Mouse (Mus musculus) activated CD4-positive, CD25-positive, alpha-beta regulatory T cell, adult 4 months (primary cell): Measurements from ENCODE around the gene Adam26a. TPM values are rescaled to one million over a fixed set of nuclear protein-coding genes. Genes with fewer than 3 reads are reported as not detected.
"Not testable (repeated sequence)": the region's sequence is repeated elsewhere in the genome, so short reads cannot be mapped to it uniquely, and the experiment has no call there.

ENCODE experiments used
- ATAC-seq: one replicate; pipeline ENCODE4 v1.8.0; 2017
- polyA plus RNA-seq, 2 experiments: library from polyadenylated mRNA; unstranded; fragments of 100-300 nt; shearing (Covaris generic); gene quantifications; one replicate each; pipeline ENCODE4 v1.2.1; 2017

Gene Adam26a
- not detected for polyA plus RNA-seq

DNA sequence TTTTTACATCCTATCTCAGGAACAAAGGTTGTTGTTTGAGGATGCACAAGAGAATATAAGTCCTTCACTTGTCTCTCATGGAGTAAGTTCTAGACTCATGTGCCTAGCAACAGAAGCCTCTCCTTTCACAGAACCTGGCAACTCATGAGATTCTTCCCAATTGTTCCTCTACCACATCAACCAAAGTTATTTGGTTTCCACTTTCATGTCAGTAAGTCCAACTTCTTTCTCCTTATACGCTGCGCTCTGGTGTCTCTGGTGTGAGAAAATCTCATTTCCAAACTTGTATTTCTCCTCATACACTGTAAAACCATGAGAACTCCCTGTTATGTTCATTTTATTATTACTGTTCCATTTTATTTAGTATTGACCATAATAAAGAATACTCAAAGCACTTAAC is at the start of gene Adam26a:
TSS of gene Adam26a (minus strand) at position 101 of the 400 bp plus-strand sequence.
- ATAC-seq: not testable (repeated sequence)

DNA sequence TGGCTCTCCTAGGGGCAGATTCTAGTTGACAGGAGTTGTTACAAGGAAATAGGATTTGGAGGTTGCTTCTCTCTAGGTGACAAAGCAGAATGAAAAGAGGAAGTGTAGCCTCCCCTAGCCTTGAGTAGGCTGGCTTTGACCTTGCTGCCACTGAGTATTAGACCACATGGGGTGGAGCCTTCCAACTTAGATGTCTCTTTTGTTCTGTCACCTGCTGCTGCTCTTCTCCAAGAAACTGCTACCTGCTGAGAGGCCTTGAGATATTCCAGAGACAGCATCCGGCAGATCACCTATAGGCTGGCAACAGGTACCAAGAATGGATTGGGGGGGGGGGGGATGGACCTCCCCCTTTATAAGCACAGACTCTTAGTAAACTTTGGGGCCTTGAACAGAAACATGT is 39.5 kb upstream of the Adam26a start:
- no peak for ATAC-seq

DNA sequence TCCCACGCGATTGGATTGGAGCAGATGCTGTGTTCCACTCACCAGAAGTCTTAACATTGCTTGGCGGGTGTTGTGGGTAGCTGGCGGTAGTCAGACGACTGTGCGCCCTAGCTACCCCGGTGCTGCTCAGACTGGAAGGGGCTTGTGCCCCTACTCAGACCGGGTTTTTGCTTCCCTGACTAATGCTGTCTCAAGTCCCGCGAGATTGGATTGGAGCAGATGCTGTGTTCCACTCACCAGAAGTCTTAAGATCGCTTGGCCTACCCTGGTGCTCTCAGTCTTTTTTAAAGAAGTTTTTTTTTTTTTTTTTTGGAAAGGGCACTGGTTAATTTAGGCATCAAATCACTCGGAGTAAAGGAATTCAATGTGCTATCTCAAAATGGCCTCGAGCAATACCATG is 27.1 kb upstream of the Adam26a start:
- ATAC-seq: not testable (repeated sequence)

DNA sequence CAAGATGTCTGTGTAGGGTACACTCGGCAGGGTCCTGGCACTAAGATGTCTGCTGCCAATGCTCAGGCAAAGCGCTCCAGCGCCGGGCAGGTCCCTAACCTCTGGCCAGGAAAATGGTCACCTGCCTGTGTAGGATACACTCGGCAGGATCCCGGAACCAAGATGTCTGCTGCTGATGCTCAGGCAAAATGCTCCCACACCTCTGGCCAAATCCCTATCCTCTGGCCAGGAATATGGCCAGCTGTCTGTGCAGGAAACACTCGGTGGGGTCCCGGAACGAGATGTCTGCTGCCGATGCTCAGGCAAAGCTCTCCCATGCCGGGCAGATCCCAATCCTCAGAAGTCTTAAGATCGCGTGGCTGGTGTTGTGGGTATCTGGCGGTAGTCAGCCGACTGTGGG is 26.7 kb upstream of the Adam26a start:
- not testable (repeated sequence) for ATAC-seq

DNA sequence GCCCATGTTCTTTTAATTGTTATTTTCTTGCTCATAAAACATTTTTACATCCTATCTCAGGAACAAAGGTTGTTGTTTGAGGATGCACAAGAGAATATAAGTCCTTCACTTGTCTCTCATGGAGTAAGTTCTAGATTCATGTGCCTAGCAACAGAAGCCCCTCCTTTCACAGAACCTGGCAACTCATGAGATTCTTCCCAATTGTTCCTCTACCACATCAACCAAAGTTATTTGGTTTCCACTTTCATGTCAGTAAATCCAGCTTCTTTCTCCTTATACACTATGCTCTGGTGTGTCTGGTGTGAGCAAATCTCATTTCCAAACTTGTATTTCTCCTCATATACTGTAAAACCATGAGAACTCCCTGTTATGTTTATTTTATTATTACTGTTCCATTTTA is 48.5 kb downstream of the Adam26a start, which contains the start of gene Adam26b:
TSS of gene Adam26b (minus strand) at position 101 of the 400 bp plus-strand sequence.
- ATAC-seq: not testable (repeated sequence)

Other genes starting within 250 kb of the Adam26a start
- not detected for gene Adam26b, start 48.6 kb downstream of the Adam26a start, polyA plus RNA-seq
- gene Gm5346, start 50.6 kb upstream of the Adam26a start, polyA plus RNA-seq: not detected
- under 1 TPM in 1 of 2 experiments, not detected in 1; 0.19 TPM for gene Adam34, start 133.3 kb upstream of the Adam26a start, polyA plus RNA-seq